In genomic region chrX:101698232-101698631, GRCm38 (mm10) we compare ENCODE assay signal across 24 mouse cellular contexts. TPM values are rescaled to one million over a fixed set of nuclear protein-coding genes. Genes with fewer than 3 reads are reported as not detected.
A peak's percentile ranks its signal among the peaks of the same experiment; 100 is the strongest.
DNase-seq lines count a peak whose midpoint lies in the region; ATAC-seq and TF ChIP-seq lines count a peak whose summit lies in the region.
"Had no signal": no experiment of that assay in that cellular context is flagged by ENCODE, and none has a peak within 500 bp of the region (broad histone marks: within the 10 kb centered on the region; RNA-seq: fewer than 3 reads in every experiment).

No protein-coding gene starts in this region.

- 0 out of 2 replicates have a peak, but pooled peaks have one; percentile 9 for TF ChIP-seq EP300 in ES-Bruce4 (IDR thresholded peaks at IDR 0.05; ENCODE audit: insufficient read depth, low read depth, low read length)

- H3K27me3 ChIP-seq in ES-Bruce4 (ENCODE audit: control insufficient read depth, insufficient read depth, low read length, poor library complexity, severe bottlenecking) = peaks cover 8% of the 10 kb centered on the region
- no peaks in the 10 kb centered on the region for H3K27me3 ChIP-seq in midbrain, embryonic 15.5 days (replicated peaks)
- H3K27me3 ChIP-seq: intestine, embryonic 15.5 days had no signal

- peak; percentile 9; the same call in 1 of the 2 replicates for TF ChIP-seq CTCF in layer of hippocampus, adult 2 months (conservative IDR thresholded peaks at IDR 0.05)
- peak; percentile 60 for TF ChIP-seq CTCF in ES-Bruce4 (IDR thresholded peaks at IDR 0.05; ENCODE audit: low read depth, low read length)

- no peak overlapping the region for H3K27ac ChIP-seq in layer of hippocampus, adult 2 months
- H3K27ac ChIP-seq in ES-Bruce4 (ENCODE audit: insufficient read depth, low read length) = no peak overlapping the region
- H3K27ac ChIP-seq in midbrain, embryonic 15.5 days = no peak overlapping the region
- H3K27ac ChIP-seq: hindbrain, embryonic 14.5 days; intestine, embryonic 15.5 days; limb, embryonic 12.5 days; stomach, postnatal 0 days had no signal

- whole genome bisulfite sequencing in midbrain, embryonic 15.5 days = 61% methylated on average over 23 of the region's 23 CpGs

- no peak overlapping the region for H3K9ac ChIP-seq in ES-Bruce4 (ENCODE audit: low read depth, poor library complexity, severe bottlenecking)
- no peak overlapping the region for H3K9ac ChIP-seq in midbrain, embryonic 15.5 days
- H3K9ac ChIP-seq: hindbrain, embryonic 14.5 days; intestine, embryonic 15.5 days; limb, embryonic 12.5 days had no signal

- ATAC-seq in midbrain, embryonic 15.5 days (replicated peaks) = no peak
- ATAC-seq: forebrain, embryonic 16.5 days; intestine, embryonic 15.5 days had no signal

- H3K4me3 ChIP-seq in layer of hippocampus, adult 2 months = no peak overlapping the region
- peak overlapping the region; percentile 57 for H3K4me3 ChIP-seq in ES-Bruce4 (ENCODE audit: low read depth, low read length)
- H3K4me3 ChIP-seq in midbrain, embryonic 15.5 days = no peak overlapping the region
- H3K4me3 ChIP-seq: intestine, embryonic 15.5 days; limb, embryonic 12.5 days; megakaryocyte, embryonic 14.5 days had no signal

- H3K36me3 ChIP-seq in ES-Bruce4 (ENCODE audit: control insufficient read depth, insufficient read depth, low read length, poor library complexity, severe bottlenecking) = no peaks in the 10 kb centered on the region; the same call in 1 of the 2 replicates
- no peaks in the 10 kb centered on the region for H3K36me3 ChIP-seq in midbrain, embryonic 15.5 days (replicated peaks)
- H3K36me3 ChIP-seq: G1E; intestine, embryonic 15.5 days; limb, embryonic 12.5 days had no signal

- TF ChIP-seq POLR2A in ES-Bruce4 (IDR thresholded peaks at IDR 0.05; ENCODE audit: insufficient read depth, low read length) = no peak

- no peak for DNase-seq in layer of hippocampus, adult 2 months (ENCODE audit: low spot score in 2 of 2)
- DNase-seq in layer of hippocampus, postnatal 10 days (ENCODE audit: low spot score in 2 of 2) = no peak
- DNase-seq in R1 (ENCODE audit: low read depth, low spot score) = peak; percentile 94
- peak; percentile 53 for DNase-seq in testis, postnatal 10 days (ENCODE audit: low spot score)
- DNase-seq in thymus, adult 18-20 months = no peak
- DNase-seq: cerebellum, adult 9-11 months; gastrocnemius, postnatal 36 days; heart, postnatal 14 days; kidney, postnatal 36 days; layer of hippocampus, adult 9-11 months; lung, adult 18-20 months; lung, postnatal 14 days; right cerebral cortex, postnatal 4 days had no signal

- no peaks in the 10 kb centered on the region for H3K4me1 ChIP-seq in ES-Bruce4 (ENCODE audit: control insufficient read depth, insufficient read depth, low read length)
- H3K4me1 ChIP-seq in midbrain, embryonic 15.5 days = no peaks in the 10 kb centered on the region
- H3K4me1 ChIP-seq: intestine, embryonic 15.5 days; limb, embryonic 12.5 days; megakaryocyte, embryonic 14.5 days had no signal

- no peaks in the 10 kb centered on the region for H3K9me3 ChIP-seq in ES-Bruce4 (replicated peaks; ENCODE audit: control insufficient read depth, insufficient read depth, low read length, poor library complexity, severe bottlenecking)
- no peaks in the 10 kb centered on the region for H3K9me3 ChIP-seq in midbrain, embryonic 15.5 days
- H3K9me3 ChIP-seq: intestine, embryonic 15.5 days had no signal

- H3K4me2 ChIP-seq in midbrain, embryonic 15.5 days = no peak overlapping the region
- H3K4me2 ChIP-seq: heart, embryonic 11.5 days; hindbrain, embryonic 14.5 days; intestine, embryonic 15.5 days; limb, embryonic 12.5 days had no signal

RNA-seq across cellular contexts. Expression of gene Cxcr3, which starts 35.8 kb away (rescaled TPM):
- under 1 TPM in 1 of 2 experiments, not detected in 1; 0.20 TPM for total RNA-seq in layer of hippocampus, adult 2 months (2021)
- under 1 TPM in 1 of 2 experiments, not detected in 1; 0.27 TPM for total RNA-seq in layer of hippocampus, postnatal 10 days (2021)
- polyA plus RNA-seq in ES-Bruce4 (2011; ENCODE audit: insufficient read depth, insufficient read length, low read depth, missing spikeins) = not detected in 2 replicates
- 0.25 and 0.57 TPM in 2 replicates for polyA plus RNA-seq in midbrain, embryonic 15.5 days (2015; fragmentation: Nextera tagmentation; extraction: Ambion mirVana)
- total RNA-seq: G1E; gastrocnemius, postnatal 36 days; heart, postnatal 14 days had no signal
- polyA plus RNA-seq: C2C12; forebrain, embryonic 16.5 days; G1E; heart, embryonic 11.5 days; hindbrain, embryonic 14.5 days; limb, embryonic 12.5 days had no signal

RNA-seq across cellular contexts. Expression of gene Ogt, which starts 58.4 kb away (rescaled TPM):
- total RNA-seq in layer of hippocampus, adult 2 months (2021) = 100 to 1,000 TPM; 228 to 241 TPM
- total RNA-seq in layer of hippocampus, postnatal 10 days (2021) = 100 to 1,000 TPM; 173 to 179 TPM
- polyA plus RNA-seq in ES-Bruce4 (2011; ENCODE audit: insufficient read depth, insufficient read length, low read depth, missing spikeins) = 303 and 324 TPM in 2 replicates
- 203 and 222 TPM in 2 replicates for polyA plus RNA-seq in midbrain, embryonic 15.5 days (2015; fragmentation: Nextera tagmentation; extraction: Ambion mirVana)

Comparison
In these comparisons a context has a peak if more than half of its experiments do, and no peak if none do; other contexts are left out.
1. DNase-seq: peak in R1 (single experiment) and testis, postnatal 10 days (single experiment); none in layer of hippocampus, adult 2 months (0 of 2), layer of hippocampus, postnatal 10 days (0 of 2) and thymus, adult 18-20 months (0 of 2).